Mouse (Mus musculus): Measurements from ENCODE around the gene Mrps18b. TPM values are rescaled to one million over a fixed set of nuclear protein-coding genes. Genes with fewer than 3 reads are reported as not detected.

Mrps18b gene
- polyA plus RNA-seq, 1 experiment: 89.8 TPM

GRCm38 (mm10) chr17:35882924-35883323, 33.3 kb downstream of the Mrps18b start:
- TF ChIP-seq POLR2A (IDR thresholded peaks at IDR 0.05; ENCODE audit: low read depth, low read length) (no peak), CTCF (IDR thresholded peaks at IDR 0.05; ENCODE audit: borderline replicate concordance, insufficient read depth, low read length) (no peak)
- no peak overlapping the region for H3K4me3 ChIP-seq (ENCODE audit: insufficient read depth, low read length)
- no peaks in the 10 kb centered on the region for H3K4me1 ChIP-seq (ENCODE audit: control insufficient read depth, insufficient read depth, low read length)
- H3K27ac ChIP-seq (ENCODE audit: insufficient read depth, low read length): no peak overlapping the region

DNA sequence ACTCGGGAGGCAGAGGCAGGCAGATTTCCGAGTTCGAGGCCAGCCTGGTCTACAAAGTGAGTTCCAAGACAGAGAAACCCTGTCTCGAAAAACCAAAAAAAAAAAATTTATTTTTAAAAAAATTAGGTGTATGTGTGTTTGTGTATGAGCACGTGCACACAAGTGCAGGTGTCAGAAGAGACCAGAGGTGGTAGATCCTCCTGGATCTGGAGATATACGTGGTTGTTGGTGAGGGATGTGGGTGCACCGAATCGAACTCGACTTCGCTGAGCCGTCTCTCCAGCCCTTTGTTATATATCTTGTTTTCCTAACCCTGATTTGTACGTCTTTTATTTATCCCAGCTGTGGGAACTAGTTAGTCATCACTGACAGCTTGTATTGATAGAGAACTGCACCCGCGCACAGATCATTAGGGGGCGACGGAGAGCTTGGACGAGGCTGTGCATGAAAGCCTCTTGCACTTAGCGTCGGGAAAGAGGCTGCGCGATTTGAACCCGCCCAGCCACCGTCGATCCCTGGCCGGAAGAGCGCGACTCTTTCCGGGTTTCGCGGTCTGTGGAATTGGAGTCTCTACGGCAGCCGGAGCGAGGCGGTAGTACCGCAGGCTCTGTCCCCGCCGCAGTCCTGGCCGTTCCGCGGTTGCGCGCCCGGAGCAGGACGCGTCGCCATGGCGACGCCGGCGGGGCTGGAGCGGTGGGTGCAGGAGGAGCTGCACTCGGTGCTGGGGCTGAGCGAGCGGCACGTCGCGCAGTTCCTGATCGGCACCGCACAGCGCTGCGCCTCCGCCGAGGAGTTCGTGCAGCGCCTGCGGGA, 36.7 kb downstream of the Mrps18b start, which contains the start of gene Dhx16:
Gene Dhx16, plus strand, starts transcription at position 575 of the 813 bp plus-strand sequence.
- Histone ChIP-seq H3K4me1 (ENCODE audit: control insufficient read depth, insufficient read depth, low read length) (no peaks in the 10 kb centered on the region; the same call in 1 of the 2 replicates), H3K27ac (ENCODE audit: insufficient read depth, low read length) (no peak within 1 kb of the TSS), H3K4me3 (ENCODE audit: insufficient read depth, low read length) (peak within 1 kb of the TSS; percentile 84)
- TF ChIP-seq CTCF (IDR thresholded peaks at IDR 0.05; ENCODE audit: borderline replicate concordance, insufficient read depth, low read length): peak; percentile 70
- peak; percentile 52 for TF ChIP-seq POLR2A (IDR thresholded peaks at IDR 0.05; ENCODE audit: low read depth, low read length)

GRCm38 (mm10) chr17:35874721-35875120, 41.5 kb downstream of the Mrps18b start:
- Histone ChIP-seq H3K4me1 (ENCODE audit: control insufficient read depth, insufficient read depth, low read length) (peaks cover 12% of the 10 kb centered on the region), H3K27ac (ENCODE audit: insufficient read depth, low read length) (no peak overlapping the region), H3K4me3 (ENCODE audit: insufficient read depth, low read length) (no peak overlapping the region)
- TF ChIP-seq CTCF (IDR thresholded peaks at IDR 0.05; ENCODE audit: borderline replicate concordance, insufficient read depth, low read length) (no peak), POLR2A (IDR thresholded peaks at IDR 0.05; ENCODE audit: low read depth, low read length) (no peak)

GRCm38 (mm10) chr17:35873774-35874519, 42.2 kb downstream of the Mrps18b start:
- H3K4me3 ChIP-seq (ENCODE audit: insufficient read depth, low read length): peak overlapping the region; percentile 22
- H3K27ac ChIP-seq (ENCODE audit: insufficient read depth, low read length): peak overlapping the region; percentile 58
- TF ChIP-seq POLR2A (IDR thresholded peaks at IDR 0.05; ENCODE audit: low read depth, low read length): no peak
- TF ChIP-seq CTCF (IDR thresholded peaks at IDR 0.05; ENCODE audit: borderline replicate concordance, insufficient read depth, low read length): peak; percentile 86
- peaks cover 12% of the 10 kb centered on the region for H3K4me1 ChIP-seq (ENCODE audit: control insufficient read depth, insufficient read depth, low read length)

- peaks cover 12% of the 10 kb centered on the region for H3K4me1 ChIP-seq (ENCODE audit: control insufficient read depth, insufficient read depth, low read length)
- peak overlapping the region; percentile 24 for H3K4me3 ChIP-seq (ENCODE audit: insufficient read depth, low read length)
- TF ChIP-seq CTCF (IDR thresholded peaks at IDR 0.05; ENCODE audit: borderline replicate concordance, insufficient read depth, low read length): no peak
- TF ChIP-seq POLR2A (IDR thresholded peaks at IDR 0.05; ENCODE audit: low read depth, low read length): peak; percentile 15; the same call in 1 of the 2 replicates
- peak overlapping the region; percentile 97 for H3K27ac ChIP-seq (ENCODE audit: insufficient read depth, low read length)
Measured at GRCm38 (mm10) chr17:35870884-35871696, 45.1 kb downstream of the Mrps18b start.

GRCm38 (mm10) chr17:35870151-35870883, 45.9 kb downstream of the Mrps18b start:
- Histone ChIP-seq H3K27ac (ENCODE audit: insufficient read depth, low read length) (peak overlapping the region; percentile 97), H3K4me1 (ENCODE audit: control insufficient read depth, insufficient read depth, low read length) (peaks cover 12% of the 10 kb centered on the region), H3K4me3 (ENCODE audit: insufficient read depth, low read length) (peak overlapping the region; percentile 95)
- TF ChIP-seq CTCF (IDR thresholded peaks at IDR 0.05; ENCODE audit: borderline replicate concordance, insufficient read depth, low read length) (no peak), POLR2A (IDR thresholded peaks at IDR 0.05; ENCODE audit: low read depth, low read length) (peak; percentile 49)

DNA sequence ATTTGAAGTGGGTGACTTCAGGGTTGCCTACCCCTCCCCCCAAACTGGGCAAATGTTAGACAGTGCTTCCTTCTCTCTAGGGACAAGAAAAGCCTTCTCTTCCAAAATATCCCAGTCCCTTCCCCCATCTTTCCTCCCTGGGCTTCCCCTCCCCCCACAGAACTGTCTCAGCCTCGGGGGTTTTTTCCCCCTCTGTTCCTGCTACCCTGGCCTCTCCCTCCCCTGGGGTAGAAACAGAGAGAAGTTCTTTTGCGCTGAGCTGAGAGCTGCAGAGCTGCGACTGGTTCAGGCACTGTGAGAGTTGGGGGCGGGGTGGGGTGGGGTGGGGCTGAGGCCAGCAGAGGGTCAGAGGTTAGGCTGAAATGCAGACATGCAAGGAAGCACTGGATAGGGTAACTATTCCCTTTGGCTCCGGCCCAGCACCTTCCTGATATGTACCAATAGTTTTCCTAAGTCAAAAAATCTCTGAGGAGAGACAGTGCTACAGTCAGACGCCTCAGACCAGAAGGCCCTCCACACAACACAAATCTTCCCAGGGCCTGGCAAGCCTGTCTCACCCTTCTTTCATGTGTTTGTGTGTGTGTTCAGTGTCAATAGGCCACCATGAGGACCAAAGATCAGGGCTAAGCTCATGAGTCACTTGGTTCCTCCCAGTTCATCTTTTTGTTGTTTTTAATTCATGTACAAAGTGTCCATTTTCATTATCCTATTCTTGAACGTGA, 46.7 kb downstream of the Mrps18b start:
- peak overlapping the region; percentile 97 for H3K27ac ChIP-seq (ENCODE audit: insufficient read depth, low read length)
- TF ChIP-seq POLR2A (IDR thresholded peaks at IDR 0.05; ENCODE audit: low read depth, low read length) (no peak; the same call in none of the 2 replicates), CTCF (IDR thresholded peaks at IDR 0.05; ENCODE audit: borderline replicate concordance, insufficient read depth, low read length) (no peak)
- peaks cover 17% of the 10 kb centered on the region for H3K4me1 ChIP-seq (ENCODE audit: control insufficient read depth, insufficient read depth, low read length)
- H3K4me3 ChIP-seq (ENCODE audit: insufficient read depth, low read length): peak overlapping the region; percentile 95

GRCm38 (mm10) chr17:35868961-35869345, 47.2 kb downstream of the Mrps18b start:
- H3K4me3 ChIP-seq (ENCODE audit: insufficient read depth, low read length): peak overlapping the region; percentile 95
- TF ChIP-seq POLR2A (IDR thresholded peaks at IDR 0.05; ENCODE audit: low read depth, low read length) (peak; percentile 37; the same call in 1 of the 2 replicates), CTCF (IDR thresholded peaks at IDR 0.05; ENCODE audit: borderline replicate concordance, insufficient read depth, low read length) (no peak)
- peak overlapping the region; percentile 97 for H3K27ac ChIP-seq (ENCODE audit: insufficient read depth, low read length)
- peaks cover 16% of the 10 kb centered on the region for H3K4me1 ChIP-seq (ENCODE audit: control insufficient read depth, insufficient read depth, low read length)
